Mouse (Mus musculus) cerebellum, adult 11 months (tissue): ENCODE measurements around the gene Hist1h1a.
A peak's percentile ranks its signal among the peaks of the same experiment; 100 is the strongest.
"Not testable (repeated sequence)": the region's sequence is repeated elsewhere in the genome, so short reads cannot be mapped to it uniquely, and the experiment has no call there.

Experiments
- DNase-seq: peaks from one replicate; pipeline ENCODE4 v3.0.0; 2022

Hist1h1a gene

DNA sequence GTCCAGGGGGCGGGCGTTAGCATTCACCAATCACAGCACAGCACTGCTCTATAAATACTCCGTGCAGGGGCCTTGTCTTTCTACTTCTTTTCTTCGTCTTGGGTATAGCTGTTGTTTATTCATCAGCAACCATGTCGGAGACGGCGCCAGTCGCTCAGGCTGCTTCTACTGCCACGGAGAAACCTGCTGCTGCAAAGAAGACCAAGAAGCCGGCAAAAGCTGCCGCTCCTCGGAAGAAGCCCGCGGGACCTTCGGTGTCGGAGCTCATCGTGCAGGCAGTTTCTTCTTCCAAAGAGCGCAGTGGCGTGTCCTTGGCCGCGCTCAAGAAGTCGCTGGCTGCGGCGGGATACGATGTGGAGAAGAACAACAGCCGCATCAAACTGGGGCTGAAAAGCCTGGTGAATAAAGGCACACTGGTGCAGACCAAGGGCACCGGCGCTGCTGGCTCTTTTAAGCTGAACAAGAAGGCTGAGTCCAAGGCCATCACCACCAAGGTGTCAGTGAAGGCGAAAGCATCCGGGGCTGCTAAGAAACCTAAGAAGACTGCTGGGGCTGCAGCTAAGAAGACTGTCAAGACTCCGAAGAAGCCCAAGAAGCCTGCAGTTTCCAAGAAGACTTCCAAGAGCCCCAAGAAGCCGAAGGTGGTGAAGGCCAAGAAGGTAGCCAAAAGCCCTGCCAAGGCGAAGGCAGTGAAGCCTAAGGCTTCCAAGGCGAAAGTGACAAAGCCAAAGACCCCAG lies at the start of gene Hist1h1a:
TSS of gene Hist1h1a (plus strand) at position 81 of the 738 bp plus-strand sequence.
- peak; percentile 73 for DNase-seq

DNA sequence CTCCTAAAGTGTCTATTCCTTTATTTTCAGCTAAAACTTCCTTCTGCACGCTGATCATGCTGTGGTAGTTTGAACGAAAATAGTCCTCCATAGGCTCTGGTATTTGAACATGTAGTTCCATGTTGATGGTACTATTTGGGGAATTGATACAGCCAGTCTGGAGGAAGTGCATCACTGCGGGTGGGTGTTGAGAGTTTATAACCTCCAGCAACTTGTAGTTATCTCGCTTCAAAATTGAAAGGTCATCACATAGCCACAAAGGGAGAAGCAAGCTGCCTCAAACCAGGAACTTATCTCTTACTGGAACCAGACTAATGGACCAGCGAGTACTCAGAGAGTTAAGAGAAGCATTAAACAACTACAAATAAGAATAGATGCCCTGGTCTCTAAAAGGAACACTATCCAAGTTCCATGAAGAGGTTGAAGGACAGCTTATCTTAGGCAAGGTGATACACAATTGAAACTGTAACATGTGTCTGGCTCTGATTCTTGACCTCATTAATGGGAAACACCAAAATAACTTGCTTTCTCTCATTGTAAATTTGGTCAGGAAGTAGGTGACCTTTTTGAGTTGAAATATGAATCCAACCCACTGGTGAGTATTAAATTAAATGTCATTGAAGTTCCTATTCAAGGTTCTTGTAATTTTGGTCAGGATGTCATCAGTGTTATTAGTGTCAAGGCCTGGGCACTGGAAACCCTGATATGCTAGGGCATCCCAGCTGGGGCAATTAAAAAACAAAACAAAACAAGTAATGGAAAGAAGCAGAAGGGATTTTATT lies 47.0 kb upstream of the Hist1h1a start:
- no peak for DNase-seq

DNA sequence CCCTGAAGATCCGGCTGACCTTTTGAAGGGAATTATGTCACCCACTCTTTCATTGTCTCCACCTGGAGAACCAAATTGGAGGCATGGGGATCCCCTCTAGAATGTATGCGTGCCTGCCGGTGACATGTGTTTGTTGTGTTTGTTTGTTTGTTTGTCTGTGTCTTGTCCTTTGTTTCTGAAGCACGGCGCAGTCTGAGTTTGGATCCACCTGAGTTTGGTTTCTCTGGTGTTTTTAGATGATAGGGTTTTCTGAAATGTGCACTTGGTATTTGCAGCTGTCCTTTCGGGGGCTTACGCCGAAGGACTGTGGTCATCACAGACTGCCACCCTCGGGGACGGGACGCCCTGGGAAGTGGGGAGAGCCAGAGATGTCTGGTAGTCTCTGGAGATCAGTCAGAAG lies 46.3 kb upstream of the Hist1h1a start:
- no peak for DNase-seq

DNA sequence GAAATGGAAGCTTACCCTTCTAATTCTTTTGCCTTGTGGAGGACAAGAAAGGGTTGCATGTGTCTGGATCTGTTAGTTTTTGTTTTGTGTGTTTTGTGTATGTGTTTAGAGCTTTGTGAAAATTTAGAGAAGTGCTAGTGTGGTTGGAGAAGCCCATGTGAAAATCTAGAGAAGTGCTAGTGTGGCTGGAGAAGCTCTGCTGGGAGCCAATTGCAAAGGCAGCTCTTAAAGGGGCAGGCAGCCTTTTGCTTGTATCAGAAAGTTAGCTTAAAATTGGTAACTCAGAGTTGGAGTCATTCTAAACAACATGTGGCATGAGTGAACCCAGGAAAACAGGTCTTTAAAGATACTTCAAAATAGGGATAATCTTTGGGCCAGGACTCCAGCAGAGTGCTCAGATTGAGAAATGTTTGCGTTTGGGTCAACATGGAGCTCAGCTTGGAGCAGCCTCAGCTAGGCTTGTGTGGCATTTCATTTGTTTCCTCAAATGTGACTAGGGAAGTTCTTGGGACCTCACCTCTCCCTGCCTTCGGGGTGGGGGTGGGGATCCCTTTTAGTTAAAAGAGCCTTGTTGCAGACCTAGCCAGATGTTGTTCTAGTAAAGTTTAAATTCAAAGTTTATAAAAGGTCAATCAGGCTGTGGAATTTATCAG lies 45.7 kb upstream of the Hist1h1a start:
- DNase-seq: not testable (repeated sequence)

DNA sequence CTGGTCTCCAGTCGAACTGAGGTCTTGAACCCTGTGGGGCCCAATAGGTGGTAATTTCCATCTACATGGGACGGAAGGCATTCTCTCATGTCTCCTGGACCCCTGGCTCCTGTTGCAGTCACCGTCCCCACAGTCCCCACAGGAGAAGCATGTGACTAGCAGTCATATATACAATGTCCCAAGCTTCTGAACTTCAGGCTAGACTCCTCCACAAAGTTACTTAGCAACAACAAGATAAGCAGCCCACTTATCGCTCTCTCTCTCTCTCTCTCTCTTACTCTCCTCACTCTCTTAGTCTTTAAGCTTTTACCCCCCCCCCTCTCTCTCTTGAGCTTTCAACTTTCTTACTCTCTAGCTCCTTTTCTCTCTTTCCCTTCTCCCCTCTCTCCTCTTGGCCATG lies 39.2 kb upstream of the Hist1h1a start:
- no peak for DNase-seq

DNA sequence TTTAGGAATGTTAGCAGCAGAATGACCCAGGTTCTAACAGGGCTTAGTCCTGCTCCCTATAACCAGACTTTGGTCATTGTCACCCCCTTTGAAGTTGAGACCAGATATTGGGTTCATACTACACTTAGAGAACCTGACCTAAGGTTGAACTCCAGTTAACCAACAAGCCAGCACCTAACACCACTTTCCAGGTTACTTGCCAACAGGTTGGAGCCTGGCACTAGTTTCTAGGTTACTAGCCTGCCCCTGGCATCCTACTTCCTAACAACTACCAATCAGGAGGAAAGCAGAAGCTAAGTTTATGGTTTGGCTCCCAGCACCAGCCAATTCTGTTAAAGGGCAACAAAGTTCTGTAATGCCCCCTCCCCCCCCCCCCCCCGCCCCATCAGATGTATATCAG lies 38.3 kb upstream of the Hist1h1a start:
- DNase-seq: no peak

DNA sequence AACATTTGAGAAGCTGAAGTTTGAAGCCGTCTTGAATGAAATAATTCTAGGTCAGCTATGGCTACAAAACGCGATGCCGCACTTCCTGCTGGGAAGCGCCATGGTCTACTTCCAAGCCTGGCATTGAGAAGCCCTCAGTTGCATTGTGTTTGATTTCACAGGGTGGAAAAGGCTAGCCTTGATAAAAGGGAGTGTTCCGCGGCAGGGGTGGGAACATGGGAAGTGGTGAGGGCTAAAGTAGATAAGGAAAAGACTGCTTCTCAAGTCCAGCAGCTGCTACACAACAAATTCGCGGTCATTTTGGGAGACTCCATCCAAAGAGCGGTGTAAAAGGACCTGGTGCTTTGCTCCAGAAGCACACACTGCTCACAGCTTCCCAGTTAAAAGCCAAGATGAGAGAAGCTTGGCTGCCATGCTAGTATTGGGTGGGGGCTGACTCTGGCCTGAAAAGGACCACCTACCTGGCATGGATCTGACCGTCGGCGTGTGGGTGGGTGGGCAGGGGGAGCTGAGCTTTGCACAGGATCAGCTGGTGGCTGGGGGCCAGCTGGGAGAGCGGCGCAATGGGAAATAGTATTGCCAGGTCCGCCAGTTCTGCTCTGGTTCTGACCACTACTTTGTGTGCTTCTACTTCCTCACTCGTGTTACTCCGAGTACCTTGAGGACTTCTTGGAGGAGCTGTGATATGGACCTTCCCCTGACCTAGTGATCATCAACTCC lies 34.8 kb upstream of the Hist1h1a start:
- DNase-seq: no peak

DNA sequence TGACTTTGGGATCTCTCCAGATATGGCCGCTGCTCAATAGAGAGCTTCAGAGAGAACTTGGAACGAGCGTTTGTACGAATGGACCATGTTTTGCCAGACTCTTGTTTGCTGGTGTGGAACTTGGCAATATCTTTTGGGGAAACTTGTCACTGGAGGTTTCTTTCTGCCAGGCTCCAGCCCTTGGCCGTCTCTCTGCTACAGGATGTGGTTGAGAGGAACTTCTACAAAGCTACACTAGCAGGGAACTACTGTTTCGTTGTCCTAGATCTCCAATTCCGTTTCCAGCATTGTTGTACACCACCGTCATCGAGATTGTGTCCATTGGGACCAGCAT lies 34.3 kb upstream of the Hist1h1a start:
- no peak for DNase-seq

DNA sequence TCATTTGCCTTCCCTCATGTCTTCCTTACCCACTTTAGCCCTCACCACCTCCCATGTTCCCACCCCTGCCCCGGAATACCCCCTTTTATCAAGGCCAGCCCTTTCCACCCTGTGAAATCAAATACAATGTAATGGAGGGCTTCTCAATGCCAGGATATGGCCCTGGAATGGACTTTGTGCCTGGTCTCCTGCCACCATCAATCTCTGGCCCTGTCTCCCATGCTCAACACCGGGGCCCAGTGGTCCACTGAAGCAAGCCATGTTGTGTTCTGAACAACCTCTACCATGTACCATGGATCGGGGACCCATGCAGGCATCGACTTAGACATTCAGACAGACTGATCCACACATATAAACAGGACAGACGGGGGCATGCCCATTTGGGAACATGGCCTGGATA lies 33.8 kb upstream of the Hist1h1a start:
- DNase-seq: no peak

DNA sequence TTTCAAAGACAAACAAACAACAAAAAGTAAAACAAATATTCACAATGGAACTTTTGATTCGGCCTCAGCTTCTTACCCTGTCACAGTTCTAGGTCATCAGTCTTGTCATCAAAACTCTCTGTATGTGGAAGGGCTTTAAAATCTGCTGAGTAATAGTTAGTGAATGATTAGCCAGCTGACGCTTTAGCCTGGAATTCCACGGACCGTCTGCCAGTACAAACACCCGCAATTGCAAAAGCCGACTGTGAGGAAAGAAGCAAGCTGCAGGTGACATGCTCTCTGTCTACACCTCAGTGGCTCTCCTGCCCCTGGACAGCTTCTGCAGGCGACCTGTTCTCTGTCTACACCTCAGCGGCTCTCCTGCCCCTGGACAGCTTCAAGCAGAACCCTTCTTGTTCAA lies 33.0 kb upstream of the Hist1h1a start:
- DNase-seq: no peak

DNA sequence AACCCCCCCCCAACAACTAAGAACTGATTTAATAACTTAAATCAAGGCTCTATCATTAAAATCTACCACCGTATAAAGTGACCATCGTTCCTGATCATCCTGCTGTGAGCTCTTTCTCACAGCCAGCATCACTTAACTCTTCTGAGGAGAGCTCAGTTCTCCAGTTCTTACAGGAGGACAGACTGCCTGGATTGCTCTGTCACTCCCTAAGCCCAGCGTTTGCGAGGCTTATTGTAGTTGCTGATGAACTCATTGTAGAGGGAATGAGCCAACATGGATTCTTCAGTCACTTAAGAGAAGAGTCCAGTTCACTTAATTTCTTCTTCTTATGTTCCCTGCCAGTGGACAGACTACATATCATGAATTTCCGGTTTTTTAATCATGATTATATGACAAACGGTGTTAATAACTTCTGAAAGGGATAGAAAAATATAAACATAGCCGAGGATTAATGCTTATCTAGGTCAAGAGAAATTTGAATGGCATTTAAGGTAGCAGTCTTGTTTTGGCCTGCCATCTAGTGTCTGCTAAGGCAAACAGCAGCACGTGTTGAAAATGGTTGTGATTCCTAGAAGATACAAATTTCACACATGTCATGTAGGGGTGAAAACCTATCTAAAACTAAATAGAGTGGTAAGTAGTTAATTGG lies 31.2 kb upstream of the Hist1h1a start:
- no peak for DNase-seq

DNA sequence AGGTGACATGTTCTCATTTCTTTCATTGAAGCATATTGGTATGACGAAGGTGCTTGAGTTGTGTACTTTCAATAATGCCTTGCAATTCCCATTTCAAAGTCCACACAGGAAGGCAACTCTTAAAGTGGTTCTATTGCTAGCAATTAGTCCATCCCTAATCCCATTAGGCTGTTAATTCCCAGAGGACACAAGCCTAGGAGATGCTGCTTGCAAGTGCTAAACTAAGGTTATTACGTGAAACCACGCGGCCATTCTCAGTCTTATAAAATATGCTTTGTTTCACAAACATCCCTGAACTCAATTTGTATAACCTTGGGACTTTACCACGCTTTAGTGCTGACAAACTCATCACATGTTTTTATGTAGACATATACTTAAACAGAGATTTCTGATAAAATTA lies 26.4 kb upstream of the Hist1h1a start:
- DNase-seq: no peak

DNA sequence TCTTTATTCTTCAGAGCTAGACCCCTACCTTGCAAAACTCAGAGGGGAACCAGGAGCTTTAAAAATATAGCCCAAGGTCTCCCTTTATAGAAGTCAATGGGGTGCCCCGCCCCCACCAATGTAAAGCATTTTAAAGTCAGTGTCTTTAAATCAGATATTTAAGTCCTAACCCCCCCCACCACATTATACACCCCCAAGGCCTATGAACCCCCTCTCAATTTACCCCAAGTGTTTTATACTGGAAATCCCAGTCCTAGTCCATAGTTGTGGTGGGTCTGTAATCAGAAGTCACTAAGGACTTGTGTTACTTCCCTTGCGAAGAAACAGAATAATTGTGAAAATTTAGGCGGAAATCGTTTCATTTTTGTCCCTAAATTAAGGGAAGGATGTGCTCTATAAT lies 25.4 kb upstream of the Hist1h1a start:
- peak; percentile 16 for DNase-seq

DNA sequence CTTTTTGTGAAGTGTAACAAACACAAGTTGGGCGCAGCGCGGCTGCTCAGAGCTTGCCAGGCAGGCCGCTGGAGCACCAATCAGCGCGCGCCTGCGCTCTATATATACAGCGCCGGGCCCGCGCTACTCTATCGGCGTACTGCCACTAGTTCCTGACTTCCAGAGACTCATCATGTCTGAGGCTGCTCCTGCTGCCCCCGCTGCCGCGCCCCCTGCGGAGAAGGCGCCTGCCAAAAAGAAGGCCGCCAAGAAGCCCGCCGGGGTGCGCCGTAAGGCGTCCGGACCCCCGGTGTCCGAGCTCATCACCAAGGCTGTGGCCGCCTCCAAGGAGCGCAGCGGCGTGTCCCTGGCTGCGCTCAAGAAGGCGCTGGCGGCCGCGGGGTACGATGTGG lies 24.8 kb upstream of the Hist1h1a start, which contains the start of gene Hist1h1c:
TSS of gene Hist1h1c (plus strand) at position 132 of the 392 bp plus-strand sequence.
- DNase-seq: peak; percentile 74

DNA sequence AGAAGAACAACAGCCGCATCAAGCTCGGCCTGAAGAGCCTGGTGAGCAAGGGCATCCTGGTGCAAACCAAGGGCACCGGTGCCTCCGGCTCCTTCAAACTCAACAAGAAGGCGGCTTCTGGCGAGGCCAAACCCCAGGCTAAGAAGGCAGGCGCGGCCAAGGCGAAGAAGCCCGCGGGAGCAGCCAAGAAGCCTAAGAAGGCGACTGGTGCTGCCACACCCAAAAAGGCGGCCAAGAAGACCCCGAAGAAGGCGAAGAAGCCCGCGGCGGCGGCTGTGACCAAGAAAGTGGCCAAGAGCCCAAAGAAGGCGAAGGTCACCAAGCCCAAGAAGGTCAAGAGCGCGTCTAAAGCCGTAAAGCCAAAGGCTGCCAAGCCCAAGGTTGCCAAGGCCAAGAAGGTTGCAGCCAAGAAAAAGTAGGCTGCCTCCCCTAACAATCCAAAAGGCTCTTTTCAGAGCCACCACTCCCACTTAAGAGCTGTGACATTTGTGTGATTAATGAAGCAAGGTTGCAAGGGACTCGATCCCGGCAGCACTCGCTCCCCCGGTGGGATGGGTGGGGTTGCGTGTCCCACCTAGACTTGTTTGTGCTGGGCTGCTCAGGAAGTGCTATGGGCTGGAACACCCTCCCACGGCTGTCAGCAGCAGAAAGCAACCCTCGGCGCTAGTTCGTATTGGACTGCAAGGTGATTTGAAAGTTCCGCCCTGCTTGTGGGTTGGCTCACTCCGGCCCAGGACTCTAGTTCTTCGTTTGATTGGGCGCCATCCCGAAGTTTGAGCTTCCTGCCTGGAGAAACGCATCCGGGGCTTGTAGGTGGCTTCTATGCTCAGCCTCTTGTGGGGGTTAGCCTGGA lies 24.2 kb upstream of the Hist1h1a start:
- peak; percentile 84 for DNase-seq

DNA sequence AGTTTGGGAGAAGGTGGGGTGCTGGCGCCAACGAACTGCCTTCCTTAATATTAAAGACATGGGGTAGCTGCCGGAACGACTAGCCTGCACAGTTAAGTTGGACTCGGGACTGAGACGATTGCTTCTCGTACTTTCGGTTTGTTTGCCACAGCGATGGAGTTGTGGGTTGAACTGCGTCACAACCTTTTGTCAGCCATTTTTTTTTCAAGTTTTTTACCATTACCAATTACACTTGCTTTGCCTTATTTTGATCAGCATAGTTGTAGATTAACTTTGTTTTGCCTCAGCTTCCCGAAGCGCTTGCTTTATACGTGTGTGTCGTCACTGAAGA lies 23.6 kb upstream of the Hist1h1a start:
- DNase-seq: no peak

DNA sequence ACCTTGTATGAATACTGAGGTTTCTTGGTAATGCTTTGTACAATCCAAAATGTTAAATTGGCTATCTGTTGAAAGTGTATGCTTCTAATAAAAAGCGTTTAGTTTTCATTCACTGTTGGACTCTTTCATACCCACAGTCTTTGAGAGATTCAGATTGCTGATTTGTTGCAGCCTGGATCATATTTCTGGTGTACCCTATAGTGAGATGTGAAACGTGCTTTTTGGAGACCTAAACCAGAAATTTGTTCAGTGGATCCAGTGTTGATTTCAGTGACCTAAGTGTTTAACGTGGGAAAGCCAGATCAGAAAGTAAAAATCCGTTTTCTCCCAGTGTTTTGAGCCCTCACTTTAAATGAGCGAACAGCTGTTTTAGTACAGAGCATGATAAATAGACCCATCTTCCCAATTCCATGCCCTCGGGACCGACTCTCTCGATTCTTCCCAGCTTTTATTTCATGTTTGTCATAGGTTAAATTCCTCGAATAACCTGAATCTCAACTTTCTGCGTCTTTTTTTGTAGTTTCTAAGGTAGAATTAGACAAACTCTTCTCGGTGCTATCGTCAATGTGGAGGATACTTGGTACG lies 23.1 kb upstream of the Hist1h1a start:
- no peak for DNase-seq

DNA sequence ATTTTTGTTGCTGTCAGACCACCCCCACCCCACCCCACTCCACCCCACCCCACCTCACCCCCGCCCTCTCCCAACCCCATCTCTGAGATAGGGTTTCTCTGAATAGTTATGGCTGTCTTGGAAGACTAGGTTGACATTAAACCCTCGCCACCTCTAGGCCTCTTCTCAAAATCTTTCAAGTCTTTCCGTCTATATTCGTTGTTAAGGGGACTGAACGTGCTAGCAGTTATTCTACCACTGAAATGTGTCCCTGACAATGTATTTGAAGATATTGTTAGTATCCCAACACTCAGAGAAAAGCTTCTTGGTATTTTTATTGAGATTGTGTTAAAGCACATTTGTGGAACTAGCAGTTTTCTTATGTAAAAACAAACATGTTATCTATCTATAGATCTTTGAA lies 22.6 kb upstream of the Hist1h1a start:
- no peak for DNase-seq

DNA sequence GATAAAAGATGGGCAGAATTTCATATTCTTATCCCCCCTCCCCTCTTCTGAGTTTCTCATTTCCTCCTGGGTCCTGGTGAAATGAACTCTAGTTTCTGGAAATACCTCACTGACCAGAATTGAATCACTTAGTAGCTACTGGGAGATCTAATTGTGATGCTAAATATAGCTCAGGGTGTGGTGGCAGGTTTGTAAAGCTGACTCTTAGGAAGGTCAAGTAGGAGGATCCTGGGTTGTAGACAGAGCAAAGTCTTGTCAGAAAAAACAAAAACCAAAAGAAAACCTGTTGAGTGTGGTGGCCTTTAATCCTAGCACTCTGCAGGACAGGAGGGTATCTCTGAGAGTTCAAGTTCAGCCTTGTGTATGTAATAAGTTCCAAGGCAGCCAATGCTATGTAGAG lies 21.5 kb upstream of the Hist1h1a start:
- no peak for DNase-seq

DNA sequence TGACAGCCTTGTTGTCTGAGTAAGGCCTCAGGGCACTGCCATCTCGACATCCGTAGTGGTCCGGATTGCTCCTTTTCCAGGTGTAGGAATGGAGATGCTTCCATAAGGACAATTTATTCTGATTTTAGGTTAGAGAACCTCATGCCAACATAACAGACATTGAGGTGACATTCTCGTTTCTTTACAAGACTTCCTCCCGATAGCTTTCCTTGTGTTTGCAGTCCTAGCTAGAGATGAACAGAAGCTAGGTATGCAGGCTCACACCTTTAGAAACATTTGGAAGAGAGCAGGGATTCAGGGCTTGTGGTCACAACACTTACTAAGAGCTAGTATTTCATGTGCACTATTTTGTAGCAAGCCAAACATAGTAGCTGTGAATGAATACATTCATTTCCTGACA lies 20.3 kb upstream of the Hist1h1a start:
- DNase-seq: no peak

DNA sequence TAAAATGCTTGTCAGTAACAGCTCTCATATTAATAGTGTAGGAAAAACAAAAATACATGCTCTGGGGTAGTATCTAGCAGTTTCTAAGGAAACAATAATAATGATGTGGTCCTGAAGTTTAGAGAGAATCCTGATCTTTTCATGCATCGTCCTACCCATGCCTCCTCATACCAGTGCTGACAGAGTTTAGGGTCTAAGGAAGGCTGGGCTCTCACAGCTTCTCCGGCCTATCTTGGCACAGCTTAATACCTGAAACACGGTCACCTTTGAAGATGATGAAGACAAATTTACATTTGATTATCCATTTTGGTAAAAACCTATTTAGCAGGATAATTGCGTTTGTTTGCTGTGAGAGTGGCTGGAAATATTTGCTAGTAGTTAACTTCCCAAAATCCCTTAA lies 19.5 kb upstream of the Hist1h1a start:
- DNase-seq: no peak
